Mouse (Mus musculus): ENCODE measurements around the gene Pla2g1b. TPM values are rescaled to one million over a fixed set of nuclear protein-coding genes. Genes with fewer than 3 reads are reported as not detected.
"Not testable (repeated sequence)": the region's sequence is repeated elsewhere in the genome, so short reads cannot be mapped to it uniquely, and the experiment has no call there.

Pla2g1b gene
- polyA plus RNA-seq, 1 experiment from 2014 or later, result not detected

GRCm38 (mm10) chr5:115509790-115510689 lies 44.0 kb downstream of the Pla2g1b start:
- WGBS, result 51% methylated on average over 15 of the region's 15 CpGs

DNA sequence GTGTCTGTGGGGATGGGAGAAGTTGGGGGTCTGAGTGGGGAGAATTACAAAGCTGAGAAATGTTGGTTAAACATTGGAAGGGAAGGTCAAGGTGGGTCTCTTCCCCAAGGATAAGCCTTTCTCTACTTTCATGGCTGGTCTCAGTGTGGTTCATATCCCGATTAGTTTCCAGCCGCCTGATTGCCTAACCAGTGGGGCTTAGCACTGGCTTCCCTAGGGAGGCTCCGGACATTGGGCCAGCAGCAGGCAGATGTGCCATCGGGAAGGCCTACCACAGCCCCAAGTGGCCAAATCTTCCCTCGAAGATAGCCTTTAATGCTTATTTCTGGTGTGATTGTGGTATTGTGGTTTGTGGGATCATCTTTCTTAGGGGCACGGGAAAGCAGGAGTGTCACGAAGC lies 46.3 kb downstream of the Pla2g1b start:
- no peak for ATAC-seq (ENCODE audit: insufficient number of reproducible peaks, insufficient read depth, low FRiP score, low TSS enrichment, low read depth)
- Histone ChIP-seq H3K36me3 (peaks cover 15% of the 10 kb centered on the region; the same call in 1 of the 2 replicates), H3K4me2 (no peak overlapping the region), H3K9me3 (no peaks in the 10 kb centered on the region), H3K4me3 (no peak overlapping the region), H3K9ac (no peak overlapping the region), H3K27me3 (no peaks in the 10 kb centered on the region), H3K4me1 (peaks cover 73% of the 10 kb centered on the region), H3K27ac (no peak overlapping the region)
- WGBS, result 85% methylated on average over 7 of the region's 7 CpGs

More at GRCm38 (mm10) chr5:115509790-115510689, 44.0 kb downstream of the Pla2g1b start:
- Histone ChIP-seq H3K4me3 (peak overlapping the region; percentile 93), H3K9me3 (no peaks in the 10 kb centered on the region), H3K27me3 (no peaks in the 10 kb centered on the region), H3K4me2 (peak overlapping the region; percentile 91), H3K27ac (peak overlapping the region; percentile 78), H3K4me1 (peaks cover 61% of the 10 kb centered on the region), H3K9ac (peak overlapping the region; percentile 94), H3K36me3 (0 out of 2 replicates have a peak, but pooled peaks cover 5% of the 10 kb centered on the region)
- no peak for ATAC-seq (ENCODE audit: insufficient number of reproducible peaks, insufficient read depth, low FRiP score, low TSS enrichment, low read depth)

GRCm38 (mm10) chr5:115513246-115513645 lies 47.2 kb downstream of the Pla2g1b start:
- no peak for ATAC-seq (ENCODE audit: insufficient number of reproducible peaks, insufficient read depth, low FRiP score, low TSS enrichment, low read depth)
- WGBS, result 96% methylated on average over 14 of the region's 14 CpGs
- no peak overlapping the region for H3K4me3 ChIP-seq
- H3K27ac ChIP-seq, result no peak overlapping the region
- H3K36me3 ChIP-seq, result peaks cover 18% of the 10 kb centered on the region; the same call in 1 of the 2 replicates
- H3K9ac ChIP-seq, result no peak overlapping the region
- H3K9me3 ChIP-seq, result no peaks in the 10 kb centered on the region
- no peaks in the 10 kb centered on the region for H3K27me3 ChIP-seq
- no peak overlapping the region for H3K4me2 ChIP-seq
- H3K4me1 ChIP-seq, result peaks cover 68% of the 10 kb centered on the region

GRCm38 (mm10) chr5:115513721-115514120 lies 47.7 kb downstream of the Pla2g1b start:
- Histone ChIP-seq H3K4me2 (no peak overlapping the region), H3K4me1 (peaks cover 63% of the 10 kb centered on the region), H3K9ac (no peak overlapping the region), H3K36me3 (peaks cover 18% of the 10 kb centered on the region; the same call in 1 of the 2 replicates), H3K4me3 (no peak overlapping the region), H3K9me3 (no peaks in the 10 kb centered on the region), H3K27ac (peak overlapping the region; percentile 95), H3K27me3 (no peaks in the 10 kb centered on the region)
- no peak for ATAC-seq (ENCODE audit: insufficient number of reproducible peaks, insufficient read depth, low FRiP score, low TSS enrichment, low read depth)
- WGBS, result 90% methylated on average over 16 of the region's 16 CpGs

GRCm38 (mm10) chr5:115514346-115514745 lies 48.3 kb downstream of the Pla2g1b start:
- H3K9ac ChIP-seq, result peak overlapping the region; percentile 53
- ATAC-seq (ENCODE audit: insufficient number of reproducible peaks, insufficient read depth, low FRiP score, low TSS enrichment, low read depth), result 0 out of 2 replicates have a peak, but pooled peaks have one; percentile 2
- WGBS, result 50% methylated on average over 6 of the region's 6 CpGs

GRCm38 (mm10) chr5:115514896-115515587 lies 49.0 kb downstream of the Pla2g1b start:
- peak; percentile 63 for ATAC-seq (ENCODE audit: insufficient number of reproducible peaks, insufficient read depth, low FRiP score, low TSS enrichment, low read depth)
- Histone ChIP-seq H3K9me3 (no peaks in the 10 kb centered on the region), H3K36me3 (peaks cover 23% of the 10 kb centered on the region; the same call in 1 of the 2 replicates), H3K27ac (peak overlapping the region; percentile 95), H3K27me3 (no peaks in the 10 kb centered on the region), H3K4me2 (peak overlapping the region; percentile 52), H3K4me3 (peak overlapping the region; percentile 13), H3K9ac (peak overlapping the region; percentile 53), H3K4me1 (peaks cover 51% of the 10 kb centered on the region)
- WGBS, result 18% methylated on average over 20 of the region's 20 CpGs

More at GRCm38 (mm10) chr5:115514346-115514745, 48.3 kb downstream of the Pla2g1b start:
- Histone ChIP-seq H3K4me2 (peak overlapping the region; percentile 52), H3K27ac (peak overlapping the region; percentile 95), H3K27me3 (no peaks in the 10 kb centered on the region), H3K4me3 (peak overlapping the region; percentile 9; the same call in 1 of the 2 replicates), H3K36me3 (peaks cover 23% of the 10 kb centered on the region; the same call in 1 of the 2 replicates), H3K9me3 (no peaks in the 10 kb centered on the region), H3K4me1 (peaks cover 57% of the 10 kb centered on the region)

DNA sequence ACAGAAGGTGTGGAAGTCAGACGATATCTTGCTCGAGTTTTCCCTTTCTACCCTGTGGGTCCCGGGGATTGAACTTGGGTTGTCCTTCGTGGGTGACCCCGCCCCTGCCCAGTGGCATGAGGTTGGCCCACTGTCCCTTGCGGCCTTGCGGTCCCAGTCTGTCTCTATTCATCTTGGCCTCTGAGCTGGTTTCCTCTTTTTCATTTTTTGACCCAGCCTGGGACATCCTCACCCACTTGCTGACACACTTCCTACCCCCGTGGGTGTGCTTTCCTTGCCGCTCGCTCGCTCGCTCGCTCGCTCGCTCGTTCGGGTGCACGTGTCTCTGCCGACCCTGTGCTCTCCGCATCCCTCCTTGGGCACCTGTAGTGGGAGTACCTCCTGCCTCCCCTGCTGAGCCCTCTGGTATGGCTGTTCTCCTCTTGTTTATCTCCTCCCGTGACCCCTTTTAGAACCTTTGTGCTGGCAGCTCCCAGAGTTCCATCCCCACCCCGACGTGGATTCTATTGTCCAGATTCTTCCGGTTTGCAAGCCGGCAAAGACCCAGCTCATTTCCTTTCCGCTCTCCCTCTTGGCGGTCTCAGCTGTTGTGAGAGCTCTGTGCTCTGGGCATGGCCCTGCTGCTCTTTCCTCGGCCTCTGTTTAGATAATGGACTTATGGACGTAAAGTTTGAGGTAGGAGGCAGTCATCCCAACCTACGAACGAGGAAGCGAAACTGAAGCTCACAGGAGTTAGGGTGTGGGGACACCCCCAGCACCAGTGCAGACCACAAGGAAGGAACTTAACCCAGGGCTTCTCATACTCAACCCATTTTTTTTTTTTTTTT lies 50.2 kb downstream of the Pla2g1b start:
- WGBS, result 88% methylated on average over 32 of the region's 32 CpGs
- no peak overlapping the region for H3K9ac ChIP-seq
- peaks cover 48% of the 10 kb centered on the region for H3K4me1 ChIP-seq
- H3K4me2 ChIP-seq, result no peak overlapping the region; the same call in 1 of the 2 replicates
- peaks cover 23% of the 10 kb centered on the region; the same call in 1 of the 2 replicates for H3K36me3 ChIP-seq
- H3K9me3 ChIP-seq, result no peaks in the 10 kb centered on the region
- H3K27me3 ChIP-seq, result no peaks in the 10 kb centered on the region
- no peak for ATAC-seq (ENCODE audit: insufficient number of reproducible peaks, insufficient read depth, low FRiP score, low TSS enrichment, low read depth)
- no peak overlapping the region for H3K4me3 ChIP-seq
- peak overlapping the region; percentile 95 for H3K27ac ChIP-seq

GRCm38 (mm10) chr5:115516908-115517307 lies 50.8 kb downstream of the Pla2g1b start:
- Histone ChIP-seq H3K4me1 (peaks cover 52% of the 10 kb centered on the region), H3K9ac (no peak overlapping the region), H3K27ac (peak overlapping the region; percentile 95; the same call in 1 of the 2 replicates), H3K27me3 (no peaks in the 10 kb centered on the region), H3K4me2 (no peak overlapping the region), H3K9me3 (no peaks in the 10 kb centered on the region), H3K36me3 (peaks cover 23% of the 10 kb centered on the region; the same call in 1 of the 2 replicates), H3K4me3 (no peak overlapping the region)
- ATAC-seq (ENCODE audit: insufficient number of reproducible peaks, insufficient read depth, low FRiP score, low TSS enrichment, low read depth), result no peak
- WGBS, result 93% methylated on average over 7 of the region's 7 CpGs

GRCm38 (mm10) chr5:115517501-115517900 lies 51.4 kb downstream of the Pla2g1b start:
- Histone ChIP-seq H3K27me3 (no peaks in the 10 kb centered on the region), H3K9ac (no peak overlapping the region), H3K4me2 (no peak overlapping the region), H3K4me1 (peaks cover 55% of the 10 kb centered on the region), H3K4me3 (no peak overlapping the region), H3K27ac (0 out of 2 replicates have a peak overlapping the region, but pooled peaks have one; percentile 11), H3K36me3 (peaks cover 23% of the 10 kb centered on the region; the same call in 1 of the 2 replicates), H3K9me3 (no peaks in the 10 kb centered on the region)
- 82% methylated on average over 9 of the region's 9 CpGs for WGBS
- ATAC-seq (ENCODE audit: insufficient number of reproducible peaks, insufficient read depth, low FRiP score, low TSS enrichment, low read depth), result no peak

- H3K36me3 ChIP-seq, result peaks cover 22% of the 10 kb centered on the region; the same call in 1 of the 2 replicates
- H3K4me3 ChIP-seq; H3K4me2 ChIP-seq; H3K27me3 ChIP-seq; H3K9me3 ChIP-seq; H3K9ac ChIP-seq; ATAC-seq (ENCODE audit: insufficient number of reproducible peaks, insufficient read depth, low FRiP score, low TSS enrichment, low read depth); H3K27ac ChIP-seq: not testable (repeated sequence)
- peaks cover 62% of the 10 kb centered on the region for H3K4me1 ChIP-seq
- 96% methylated on average over 8 of the region's 8 CpGs for WGBS
Observed at GRCm38 (mm10) chr5:115518214-115518613, 52.2 kb downstream of the Pla2g1b start.
